Mouse (Mus musculus): Measurements from ENCODE around the gene Mta1. TPM values are rescaled to one million over a fixed set of nuclear protein-coding genes. Genes with fewer than 3 reads are reported as not detected.

Mta1 gene
- polyA plus RNA-seq, 1 experiment from 2014 or later = 16.3 TPM

DNA sequence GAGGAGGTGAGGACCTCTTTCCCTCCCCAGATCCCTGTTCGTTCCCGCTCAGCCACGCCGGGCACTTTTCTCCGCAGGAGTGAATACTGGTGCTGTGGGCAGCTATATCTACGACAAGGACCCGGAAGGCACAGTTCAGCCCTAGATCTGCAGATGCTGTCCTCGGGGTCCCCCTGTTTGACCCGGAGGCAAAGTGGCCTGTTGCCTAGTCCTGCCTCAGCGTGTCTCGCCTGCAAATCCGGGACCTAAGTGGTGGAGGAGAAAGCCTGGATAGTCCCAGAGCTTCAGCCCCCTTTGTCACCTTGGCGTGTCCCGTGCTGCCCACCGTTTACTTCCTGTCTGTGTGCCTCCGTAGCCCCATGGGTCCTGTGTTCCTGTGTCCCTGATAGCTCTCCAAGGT, 46.8 kb downstream of the Mta1 start:
- Histone ChIP-seq H3K27me3 (no peaks in the 10 kb centered on the region), H3K4me1 (replicated peaks) (peaks cover 53% of the 10 kb centered on the region), H3K27ac (replicated peaks) (no peak overlapping the region), H3K36me3 (peaks cover 14% of the 10 kb centered on the region), H3K4me2 (no peak overlapping the region), H3K9ac (no peak overlapping the region), H3K4me3 (no peak overlapping the region), H3K9me3 (no peaks in the 10 kb centered on the region)
- ATAC-seq (ENCODE audit: low FRiP score, low read depth) = no peak
- WGBS = 95% methylated on average over 16 of the region's 16 CpGs

DNA sequence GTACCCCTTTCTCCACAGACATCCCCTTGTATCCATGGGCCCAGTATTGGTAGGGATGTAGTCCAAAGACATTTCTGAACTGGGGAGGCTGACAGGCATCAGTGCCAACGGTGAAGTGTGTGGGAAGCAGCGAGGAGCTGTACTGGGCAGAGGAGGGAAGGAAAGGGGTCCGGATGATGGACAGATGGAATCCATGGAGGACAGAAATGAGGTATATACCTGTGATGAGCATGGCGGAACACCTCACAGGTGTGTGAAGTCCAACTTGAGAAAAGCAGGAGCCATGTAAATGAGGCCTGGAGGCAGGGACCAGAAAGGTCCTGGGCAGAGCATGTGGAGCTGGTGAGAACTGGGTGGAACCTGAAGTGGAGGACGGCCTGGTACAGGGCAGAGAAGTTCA, 47.5 kb downstream of the Mta1 start:
- no peak overlapping the region for H3K4me2 ChIP-seq
- H3K36me3 ChIP-seq = peaks cover 14% of the 10 kb centered on the region
- no peaks in the 10 kb centered on the region for H3K9me3 ChIP-seq
- WGBS = 92% methylated on average over 5 of the region's 5 CpGs
- no peak overlapping the region for H3K9ac ChIP-seq
- H3K4me1 ChIP-seq (replicated peaks) = peaks cover 52% of the 10 kb centered on the region
- ATAC-seq (ENCODE audit: low FRiP score, low read depth) = no peak
- no peak overlapping the region for H3K27ac ChIP-seq (replicated peaks)
- peaks cover 4% of the 10 kb centered on the region for H3K27me3 ChIP-seq
- H3K4me3 ChIP-seq = no peak overlapping the region

GRCm38 (mm10) chr12:113146112-113147057, 48.3 kb downstream of the Mta1 start, which contains the start of gene Crip1:
Gene Crip1 (plus strand): TSS chr12:113146316.
- peak within 1 kb of the TSS; percentile 1; the same call in 1 of the 2 replicates for H3K4me3 ChIP-seq
- no peak for ATAC-seq (ENCODE audit: low FRiP score, low read depth)

GRCm38 (mm10) chr12:113147481-113147880, 49.4 kb downstream of the Mta1 start:
- Histone ChIP-seq H3K9ac (no peak overlapping the region), H3K4me1 (replicated peaks) (peaks cover 41% of the 10 kb centered on the region), H3K4me2 (no peak overlapping the region), H3K9me3 (no peaks in the 10 kb centered on the region), H3K27me3 (peaks cover 15% of the 10 kb centered on the region), H3K4me3 (no peak overlapping the region), H3K27ac (replicated peaks) (peak overlapping the region; percentile 22), H3K36me3 (peaks cover 14% of the 10 kb centered on the region)
- WGBS = 55% methylated on average over 8 of the region's 8 CpGs
- no peak for ATAC-seq (ENCODE audit: low FRiP score, low read depth)

More at GRCm38 (mm10) chr12:113146112-113147057, 48.3 kb downstream of the Mta1 start, which contains the start of gene Crip1:
- H3K9ac ChIP-seq = no peak within 1 kb of the TSS
- peaks cover 14% of the 10 kb centered on the region for H3K36me3 ChIP-seq
- H3K4me2 ChIP-seq = peak within 1 kb of the TSS; percentile 32
- peak within 1 kb of the TSS; percentile 22; the same call in 1 of the 2 replicates for H3K27ac ChIP-seq (replicated peaks)
- peaks cover 44% of the 10 kb centered on the region for H3K4me1 ChIP-seq (replicated peaks)
- H3K27me3 ChIP-seq = peaks cover 12% of the 10 kb centered on the region
- WGBS = 9% methylated on average over 45 of the region's 45 CpGs
- H3K9me3 ChIP-seq = no peaks in the 10 kb centered on the region

DNA sequence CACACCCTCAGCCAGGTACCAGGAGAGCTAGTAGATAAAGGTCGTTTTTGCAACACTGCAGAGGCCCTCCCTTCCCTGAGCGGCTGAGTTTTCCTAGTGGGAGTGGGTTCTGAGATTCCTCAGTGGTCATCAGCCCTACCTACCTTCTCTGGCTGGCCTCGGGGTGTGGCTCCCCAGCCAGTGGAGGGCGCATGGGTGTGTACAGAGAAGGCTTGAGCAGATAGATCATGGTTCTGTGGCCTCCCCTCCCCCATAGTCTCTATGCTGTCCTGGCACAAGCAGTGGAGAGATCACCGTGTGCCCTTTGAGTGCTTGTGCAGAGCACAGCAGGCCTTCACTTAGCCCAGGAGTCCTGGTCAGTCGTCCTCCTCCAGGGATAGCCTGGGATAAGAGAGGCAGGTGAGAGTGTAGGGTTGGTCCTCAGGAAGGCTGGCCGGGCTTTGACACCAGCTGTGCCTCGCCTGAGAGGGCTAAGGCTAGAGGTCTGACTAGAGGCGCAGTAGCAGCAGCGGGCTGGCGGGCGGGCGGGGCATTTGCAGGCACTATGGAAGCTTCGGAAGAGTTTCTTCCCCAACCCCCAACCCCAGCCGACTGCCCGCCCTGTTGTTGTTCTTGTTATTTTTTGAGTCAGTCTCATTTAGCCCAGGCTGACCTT, 50.4 kb downstream of the Mta1 start:
- peaks cover 21% of the 10 kb centered on the region for H3K27me3 ChIP-seq
- no peak overlapping the region for H3K4me2 ChIP-seq
- peaks cover 31% of the 10 kb centered on the region for H3K4me1 ChIP-seq (replicated peaks)
- WGBS = 42% methylated on average over 16 of the region's 16 CpGs
- H3K9me3 ChIP-seq = no peaks in the 10 kb centered on the region
- no peak overlapping the region for H3K4me3 ChIP-seq
- H3K36me3 ChIP-seq = peaks cover 14% of the 10 kb centered on the region
- no peak overlapping the region for H3K27ac ChIP-seq (replicated peaks)
- no peak for ATAC-seq (ENCODE audit: low FRiP score, low read depth)
- no peak overlapping the region for H3K9ac ChIP-seq

DNA sequence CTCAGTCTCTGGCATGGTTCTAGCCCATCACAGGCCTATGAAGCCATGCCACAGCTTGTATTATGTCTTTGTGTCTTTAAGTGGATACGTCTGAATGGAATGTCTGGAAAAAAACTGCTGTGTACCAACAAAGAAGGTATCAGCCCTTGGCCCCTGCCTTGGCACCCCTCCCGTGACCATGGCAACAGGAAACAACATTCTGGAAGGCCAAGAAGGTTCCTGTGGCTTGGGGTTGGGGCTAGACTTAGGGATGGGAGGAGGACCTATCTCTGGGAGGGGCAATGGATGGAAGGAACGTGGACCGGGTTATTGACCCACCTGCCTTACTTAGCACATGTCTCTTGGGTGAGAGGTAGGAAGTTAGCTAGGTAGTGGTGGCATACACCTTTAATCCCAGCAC, 51.3 kb downstream of the Mta1 start:
- Histone ChIP-seq H3K27me3 (peaks cover 21% of the 10 kb centered on the region), H3K4me2 (no peak overlapping the region), H3K4me1 (replicated peaks) (peaks cover 28% of the 10 kb centered on the region), H3K9ac (no peak overlapping the region), H3K36me3 (peaks cover 9% of the 10 kb centered on the region), H3K27ac (replicated peaks) (no peak overlapping the region), H3K9me3 (no peaks in the 10 kb centered on the region), H3K4me3 (no peak overlapping the region)
- ATAC-seq (ENCODE audit: low FRiP score, low read depth) = no peak
- 54% methylated on average over 4 of the region's 4 CpGs for WGBS

GRCm38 (mm10) chr12:113149896-113150295, 51.8 kb downstream of the Mta1 start:
- Histone ChIP-seq H3K4me3 (no peak overlapping the region), H3K27me3 (peaks cover 21% of the 10 kb centered on the region), H3K9me3 (no peaks in the 10 kb centered on the region), H3K9ac (no peak overlapping the region), H3K4me2 (no peak overlapping the region), H3K27ac (replicated peaks) (no peak overlapping the region), H3K4me1 (replicated peaks) (peaks cover 31% of the 10 kb centered on the region), H3K36me3 (peaks cover 3% of the 10 kb centered on the region)
- ATAC-seq (ENCODE audit: low FRiP score, low read depth) = no peak
- WGBS = 80% methylated on average over 3 of the region's 3 CpGs

DNA sequence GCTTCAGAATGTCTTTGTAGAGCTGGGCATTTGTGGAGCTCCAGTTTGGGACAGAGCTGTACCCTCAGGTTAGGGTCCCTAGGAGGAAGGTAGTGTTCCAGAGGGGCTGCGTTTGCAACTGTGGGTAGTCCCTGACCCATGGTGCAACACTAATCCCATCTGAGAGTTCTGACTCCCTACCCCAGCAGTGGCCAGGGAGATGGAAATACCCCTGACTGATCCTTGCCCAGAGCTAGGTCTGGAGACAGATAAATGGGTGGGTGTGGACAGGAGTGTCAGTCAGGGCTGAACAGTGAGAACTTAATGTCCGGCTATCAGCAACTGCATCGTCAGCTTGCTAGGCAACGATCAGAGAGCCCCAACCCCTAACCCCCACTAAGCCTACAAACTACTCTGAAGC, 52.5 kb downstream of the Mta1 start:
- no peak overlapping the region for H3K9ac ChIP-seq
- H3K36me3 ChIP-seq = no peaks in the 10 kb centered on the region; the same call in 1 of the 2 replicates
- peaks cover 21% of the 10 kb centered on the region for H3K27me3 ChIP-seq
- no peak overlapping the region for H3K4me2 ChIP-seq
- H3K27ac ChIP-seq (replicated peaks) = no peak overlapping the region
- no peak overlapping the region for H3K4me3 ChIP-seq
- peaks cover 38% of the 10 kb centered on the region for H3K4me1 ChIP-seq (replicated peaks)
- WGBS = 89% methylated on average over 4 of the region's 4 CpGs
- H3K9me3 ChIP-seq = no peaks in the 10 kb centered on the region
- no peak for ATAC-seq (ENCODE audit: low FRiP score, low read depth)

GRCm38 (mm10) chr12:113151046-113151445, 53.0 kb downstream of the Mta1 start:
- Histone ChIP-seq H3K27ac (replicated peaks) (no peak overlapping the region), H3K27me3 (peaks cover 21% of the 10 kb centered on the region), H3K4me3 (no peak overlapping the region), H3K36me3 (no peaks in the 10 kb centered on the region), H3K4me1 (replicated peaks) (peaks cover 38% of the 10 kb centered on the region), H3K9ac (no peak overlapping the region), H3K4me2 (no peak overlapping the region), H3K9me3 (no peaks in the 10 kb centered on the region)
- 79% methylated on average over 8 of the region's 8 CpGs for WGBS
- ATAC-seq (ENCODE audit: low FRiP score, low read depth) = no peak

- H3K9ac ChIP-seq = 0 out of 2 replicates have a peak overlapping the region, but pooled peaks have one; percentile 2
- peaks cover 36% of the 10 kb centered on the region for H3K4me1 ChIP-seq (replicated peaks)
- H3K4me3 ChIP-seq = peak overlapping the region; percentile 33
- no peak overlapping the region for H3K27ac ChIP-seq (replicated peaks)
- ATAC-seq (ENCODE audit: low FRiP score, low read depth) = no peak
- H3K9me3 ChIP-seq = no peaks in the 10 kb centered on the region
- H3K36me3 ChIP-seq = no peaks in the 10 kb centered on the region
- WGBS = 2% methylated on average over 35 of the region's 36 CpGs
- H3K4me2 ChIP-seq = peak overlapping the region; percentile 61
- peaks cover 21% of the 10 kb centered on the region for H3K27me3 ChIP-seq
These were observed 53.7 kb downstream of the Mta1 start for GRCm38 (mm10) chr12:113151661-113152271.

GRCm38 (mm10) chr12:113152272-113152661, 54.2 kb downstream of the Mta1 start:
- peaks cover 40% of the 10 kb centered on the region for H3K4me1 ChIP-seq (replicated peaks)
- WGBS = 31% methylated on average over 19 of the region's 19 CpGs
- H3K36me3 ChIP-seq = no peaks in the 10 kb centered on the region
- peaks cover 21% of the 10 kb centered on the region for H3K27me3 ChIP-seq
- no peak overlapping the region for H3K27ac ChIP-seq (replicated peaks)
- H3K4me3 ChIP-seq = peak overlapping the region; percentile 33
- no peak overlapping the region for H3K9ac ChIP-seq
- ATAC-seq (ENCODE audit: low FRiP score, low read depth) = no peak
- H3K9me3 ChIP-seq = no peaks in the 10 kb centered on the region
- H3K4me2 ChIP-seq = peak overlapping the region; percentile 61
